ENCODE assay signal across 8 mouse cellular contexts in the genomic region with DNA sequence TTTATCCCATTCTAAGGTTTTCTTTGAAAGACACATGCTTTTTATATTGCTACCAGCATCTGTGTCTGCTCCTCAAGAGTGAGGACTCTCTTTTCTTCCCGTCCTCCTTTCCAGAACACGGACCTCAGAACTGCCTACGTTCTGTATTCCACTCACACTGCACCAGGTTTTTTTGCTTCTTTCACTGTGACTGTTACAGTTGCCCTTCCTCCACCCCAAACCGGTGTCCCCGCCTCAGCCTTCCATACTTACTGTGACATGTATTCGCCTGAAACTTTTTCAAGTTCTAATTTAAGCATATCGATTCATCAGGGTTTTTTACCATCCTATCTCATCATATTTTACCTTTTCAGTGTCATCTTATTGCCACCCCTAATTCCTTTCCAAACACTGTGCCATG. TPM values are rescaled to one million over a fixed set of nuclear protein-coding genes. Genes with fewer than 3 reads are reported as not detected.
DNase-seq lines count a peak whose midpoint lies in the region; ATAC-seq and TF ChIP-seq lines count a peak whose summit lies in the region.

No protein-coding gene starts in this region.

- no peak for ATAC-seq in forebrain, embryonic 13.5 days
- ATAC-seq in intestine, embryonic 15.5 days: no peak
- ATAC-seq in liver, postnatal 0 days: no peak

- H3K36me3 ChIP-seq in forebrain, embryonic 13.5 days (ENCODE audit: poor library complexity, severe bottlenecking): no peaks in the 10 kb centered on the region
- H3K36me3 ChIP-seq in intestine, embryonic 15.5 days: no peaks in the 10 kb centered on the region
- peaks cover 2% of the 10 kb centered on the region; the same call in 1 of the 2 replicates for H3K36me3 ChIP-seq in liver, postnatal 0 days (replicated peaks; ENCODE audit: insufficient read depth, low read length)

- no peak for TF ChIP-seq EP300 in liver, postnatal 0 days (IDR thresholded peaks at IDR 0.05; ENCODE audit: low read depth)

- TF ChIP-seq CTCF in bone marrow macrophage, adult 2 months (IDR thresholded peaks at IDR 0.05; ENCODE audit: low read depth, low read length): no peak
- no peak for TF ChIP-seq CTCF in liver, postnatal 0 days (IDR thresholded peaks at IDR 0.05; ENCODE audit: low read depth)

- WGBS in forebrain, embryonic 13.5 days: 13% methylated on average over 7 of the region's 7 CpGs
- WGBS in intestine, embryonic 15.5 days: 9% methylated on average over 7 of the region's 7 CpGs
- WGBS in liver, postnatal 0 days (ENCODE audit: insufficient replicate concordance): 5% methylated on average over 7 of the region's 7 CpGs

- intact Hi-C loops in left cerebral cortex, postnatal 10 days (cut with DNase I): no loop called here

- no peak for TF ChIP-seq POLR2A in bone marrow macrophage, adult 2 months (IDR thresholded peaks at IDR 0.05; ENCODE audit: borderline replicate concordance, low read depth, low read length)

- peak overlapping the region; percentile 90 for H3K4me3 ChIP-seq in bone marrow macrophage, adult 2 months (ENCODE audit: insufficient read depth, low read length)
- H3K4me3 ChIP-seq in forebrain, embryonic 13.5 days: peak overlapping the region; percentile 92
- peak overlapping the region; percentile 82 for H3K4me3 ChIP-seq in intestine, embryonic 15.5 days (replicated peaks)
- peak overlapping the region; percentile 96 for H3K4me3 ChIP-seq in liver, postnatal 0 days (ENCODE audit: low read depth, low read length)

- H3K4me2 ChIP-seq in forebrain, embryonic 13.5 days: peak overlapping the region; percentile 84
- peak overlapping the region; percentile 76 for H3K4me2 ChIP-seq in intestine, embryonic 15.5 days (replicated peaks)
- peak overlapping the region; percentile 88 for H3K4me2 ChIP-seq in liver, postnatal 0 days (ENCODE audit: low read depth, low read length)

- H3K9ac ChIP-seq in forebrain, embryonic 13.5 days: peak overlapping the region; percentile 93
- H3K9ac ChIP-seq in intestine, embryonic 15.5 days: peak overlapping the region; percentile 94
- H3K9ac ChIP-seq in liver, postnatal 0 days (replicated peaks): peak overlapping the region; percentile 99

- H3K9me3 ChIP-seq in forebrain, embryonic 13.5 days (replicated peaks): no peaks in the 10 kb centered on the region
- no peaks in the 10 kb centered on the region for H3K9me3 ChIP-seq in intestine, embryonic 15.5 days
- no peaks in the 10 kb centered on the region for H3K9me3 ChIP-seq in liver, postnatal 0 days (ENCODE audit: low read length)

- H3K27ac ChIP-seq in bone marrow macrophage, adult 2 months (ENCODE audit: insufficient read depth, low read depth, low read length): peak overlapping the region; percentile 91
- H3K27ac ChIP-seq in forebrain, embryonic 13.5 days: 0 out of 2 replicates have a peak overlapping the region, but pooled peaks have one; percentile 93
- H3K27ac ChIP-seq in intestine, embryonic 15.5 days: peak overlapping the region; percentile 94
- peak overlapping the region; percentile 98 for H3K27ac ChIP-seq in liver, postnatal 0 days (ENCODE audit: low read depth)

- DNase-seq in left cerebral cortex, postnatal 10 days (ENCODE audit: extremely low spot score in 1 of 2, low spot score in 2 of 2): peak; percentile 28 to 39
- no peak for DNase-seq in left cerebral cortex, adult 11 months (ENCODE audit: low spot score)
- DNase-seq in liver, postnatal 0 days: peak; percentile 22
- DNase-seq in right cerebral cortex, postnatal 25 days: peak; percentile 18
- DNase-seq in urinary bladder, adult 18-20 months (ENCODE audit: low spot score in 2 of 2): no peak

- H3K27me3 ChIP-seq in forebrain, embryonic 13.5 days: no peaks in the 10 kb centered on the region
- no peaks in the 10 kb centered on the region for H3K27me3 ChIP-seq in intestine, embryonic 15.5 days (replicated peaks)
- H3K27me3 ChIP-seq in liver, postnatal 0 days (ENCODE audit: insufficient read depth, low read length): no peaks in the 10 kb centered on the region

- peaks cover 17% of the 10 kb centered on the region for H3K4me1 ChIP-seq in bone marrow macrophage, adult 2 months (ENCODE audit: control insufficient read depth, insufficient read depth, low read length)
- H3K4me1 ChIP-seq in forebrain, embryonic 13.5 days: peaks cover 35% of the 10 kb centered on the region
- H3K4me1 ChIP-seq in intestine, embryonic 15.5 days (replicated peaks): no peaks in the 10 kb centered on the region
- H3K4me1 ChIP-seq in liver, postnatal 0 days (ENCODE audit: insufficient read depth): peaks cover 25% of the 10 kb centered on the region

RNA-seq across cellular contexts. Expression of gene Ints13, which starts 1.0 kb away (rescaled TPM):
- 10 to 100 TPM; 29.4 to 34.4 TPM for total RNA-seq in left cerebral cortex, postnatal 10 days (2021)
- polyA plus RNA-seq in bone marrow macrophage, adult 2 months (2012; ENCODE audit: insufficient read depth, insufficient read length, missing spikeins): 35.1 and 36.9 TPM in 2 replicates
- 74.2 and 81.4 TPM in 2 replicates for polyA plus RNA-seq in forebrain, embryonic 13.5 days (2015; fragmentation: Nextera tagmentation; extraction: Ambion mirVana)
- polyA plus RNA-seq in intestine, embryonic 15.5 days (2015; fragmentation: Nextera tagmentation; extraction: Ambion mirVana): 55.0 and 59.7 TPM in 2 replicates
- 14.5 and 17.6 TPM in 2 replicates for polyA plus RNA-seq in liver, postnatal 0 days (2015; fragmentation: Nextera tagmentation; extraction: Ambion mirVana)

RNA-seq across cellular contexts. Expression of gene Fgfr1op2, which starts 1.6 kb away (rescaled TPM):
- total RNA-seq in left cerebral cortex, postnatal 10 days (2021): 10 to 100 TPM; 47.2 to 50.3 TPM
- 135 and 136 TPM in 2 replicates for polyA plus RNA-seq in bone marrow macrophage, adult 2 months (2012; ENCODE audit: insufficient read depth, insufficient read length, missing spikeins)
- polyA plus RNA-seq in forebrain, embryonic 13.5 days (2015; fragmentation: Nextera tagmentation; extraction: Ambion mirVana): 64.5 and 70.8 TPM in 2 replicates
- polyA plus RNA-seq in intestine, embryonic 15.5 days (2015; fragmentation: Nextera tagmentation; extraction: Ambion mirVana): 89.5 and 91.2 TPM in 2 replicates
- 69.7 and 71.6 TPM in 2 replicates for polyA plus RNA-seq in liver, postnatal 0 days (2015; fragmentation: Nextera tagmentation; extraction: Ambion mirVana)

Comparison
In these comparisons a context has a peak if more than half of its experiments do, and no peak if none do; other contexts are left out.
1. DNase-seq: peak in left cerebral cortex, postnatal 10 days (2 of 2), liver, postnatal 0 days (single experiment) and right cerebral cortex, postnatal 25 days (single experiment); none in left cerebral cortex, adult 11 months (single experiment) and urinary bladder, adult 18-20 months (0 of 2).
2. Peak in every context shown above with its lines, with median percentiles within 50 percentile points of each other: H3K27ac ChIP-seq, H3K4me3 ChIP-seq, H3K4me2 ChIP-seq and H3K9ac ChIP-seq.